Mouse (Mus musculus) bone marrow macrophage, adult 2 months (primary cell): ENCODE data around the gene Rab19.

Source experiments
- CTCF ChIP-seq: IDR thresholded peaks from 2 replicates; pipeline ENCODE4 v1.5.1; 2012; ENCODE audit warnings: low read depth, mild to moderate bottlenecking, low read length, moderate library complexity
- POLR2A ChIP-seq: IDR thresholded peaks from 2 replicates; pipeline ENCODE4 v1.6.1; 2012; ENCODE audit warnings: mild to moderate bottlenecking, low read depth, low read length, borderline replicate concordance

DNA sequence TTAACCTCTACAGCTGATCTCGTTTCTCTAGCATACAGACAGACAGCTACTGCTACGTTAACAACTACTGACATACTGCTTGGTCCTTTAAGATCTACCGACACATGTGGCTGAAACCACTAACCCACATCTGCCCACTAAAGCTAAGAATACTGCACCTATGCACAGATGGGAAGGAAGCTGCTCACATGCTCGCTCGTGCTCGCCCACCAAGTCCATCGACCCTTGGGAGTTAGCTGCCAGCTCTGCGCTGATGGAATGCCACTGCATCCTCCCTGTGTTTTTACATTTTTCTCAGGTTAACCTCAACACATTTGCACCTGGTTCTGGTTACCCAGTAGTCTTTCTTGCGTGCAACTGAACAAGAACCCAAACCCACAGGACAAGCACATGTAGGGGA is 17.4 kb downstream of the Rab19 start:
- TF ChIP-seq CTCF (no peak), POLR2A (no peak)
